8 mouse cellular contexts compared by ENCODE assay signal in genomic region chr14:25377554-25377899, GRCm38 (mm10).
DNase-seq lines count a peak whose midpoint lies in the region; ATAC-seq and TF ChIP-seq lines count a peak whose summit lies in the region.

No protein-coding gene starts in this region.

- no peak for TF ChIP-seq EP300 in MEL (IDR thresholded peaks at IDR 0.05; ENCODE audit: low read depth in 1 of 2, low read length in 2 of 2)

- peak overlapping the region; percentile 81 for H3K9ac ChIP-seq in heart, embryonic 12.5 days
- H3K9ac ChIP-seq in MEL (ENCODE audit: control insufficient read depth, low read depth, low read length, poor library complexity, severe bottlenecking), result peak overlapping the region; percentile 69
- H3K9ac ChIP-seq in hindbrain, embryonic 13.5 days, result peak overlapping the region; percentile 80

- H3K27ac ChIP-seq in heart, embryonic 12.5 days (ENCODE audit: poor library complexity, severe bottlenecking), result peak overlapping the region; percentile 100
- peak overlapping the region; percentile 64 for H3K27ac ChIP-seq in MEL (ENCODE audit: control insufficient read depth, low read depth, low read length)
- H3K27ac ChIP-seq in hindbrain, embryonic 13.5 days, result peak overlapping the region; percentile 100

- DNase-seq in heart, adult 9 months (ENCODE audit: low spot score in 2 of 2), result no peak
- no peak for DNase-seq in MEL (ENCODE audit: low read depth, low spot score)
- DNase-seq in ovary, postnatal 36 days (ENCODE audit: low spot score), result no peak
- DNase-seq in left cerebral cortex, postnatal 25 days (ENCODE audit: low spot score in 2 of 2), result no peak
- DNase-seq in layer of hippocampus, adult 8-10 months (ENCODE audit: low spot score in 2 of 2), result no peak

- peak overlapping the region; percentile 68 for H3K4me2 ChIP-seq in heart, embryonic 12.5 days
- H3K4me2 ChIP-seq in hindbrain, embryonic 13.5 days, result peak overlapping the region; percentile 65

- intact Hi-C loops in left cerebral cortex, postnatal 25 days (cut with DNase I), result loop anchor here (5.0 kb wide), 1 partner anchor 190 kb away; no protein-coding TSS in a partner anchor

- H3K27me3 ChIP-seq in heart, embryonic 12.5 days (replicated peaks), result no peaks in the 10 kb centered on the region
- no peaks in the 10 kb centered on the region for H3K27me3 ChIP-seq in MEL (ENCODE audit: control insufficient read depth in 1 of 2, insufficient read depth in 2 of 2, low read length in 2 of 2)
- H3K27me3 ChIP-seq in hindbrain, embryonic 13.5 days, result no peaks in the 10 kb centered on the region; the same call in 1 of the 2 replicates
- peaks cover 34% of the 10 kb centered on the region for H3K27me3 ChIP-seq in megakaryocyte, embryonic 14.5 days (replicated peaks)

- no peaks in the 10 kb centered on the region for H3K36me3 ChIP-seq in heart, embryonic 12.5 days
- H3K36me3 ChIP-seq in MEL (ENCODE audit: control insufficient read depth in 1 of 2, insufficient read depth in 2 of 2, low read length in 2 of 2), result no peaks in the 10 kb centered on the region; a peak in 1 of 4 replicates
- H3K36me3 ChIP-seq in hindbrain, embryonic 13.5 days, result no peaks in the 10 kb centered on the region
- no peaks in the 10 kb centered on the region for H3K36me3 ChIP-seq in megakaryocyte, embryonic 14.5 days (replicated peaks; ENCODE audit: low read length)

- TF ChIP-seq RAD21 in MEL (IDR thresholded peaks at IDR 0.05; ENCODE audit: low read depth, low read length), result no peak

- no peak for TF ChIP-seq POLR2A in MEL (IDR thresholded peaks at IDR 0.05; ENCODE audit: control insufficient read depth in 1 of 2, insufficient read depth in 1 of 2, low read depth in 1 of 2, low read length in 2 of 2, poor library complexity in 1 of 2)

- peak; percentile 66 for ATAC-seq in heart, embryonic 12.5 days (ENCODE audit: insufficient number of reproducible peaks, low FRiP score)
- peak; percentile 91 for ATAC-seq in hindbrain, embryonic 13.5 days (ENCODE audit: low FRiP score)

- peaks cover 4% of the 10 kb centered on the region; the same call in 1 of the 2 replicates for H3K79me2 ChIP-seq in MEL (ENCODE audit: control insufficient read depth, insufficient read depth, low read length, poor library complexity)

- WGBS in heart, embryonic 12.5 days, result 4% methylated on average over 8 of the region's 8 CpGs
- 2% methylated on average over 8 of the region's 8 CpGs for WGBS in hindbrain, embryonic 13.5 days

- peaks cover 49% of the 10 kb centered on the region for H3K4me1 ChIP-seq in heart, embryonic 12.5 days (replicated peaks)
- H3K4me1 ChIP-seq in MEL (ENCODE audit: control insufficient read depth in 1 of 2, insufficient read depth in 2 of 2, low read length in 2 of 2), result peaks cover 4 to 11% of the 10 kb centered on the region in 2 experiments; a peak in 3 of 4 replicates
- peaks cover 48% of the 10 kb centered on the region for H3K4me1 ChIP-seq in hindbrain, embryonic 13.5 days (replicated peaks)
- peaks cover 59% of the 10 kb centered on the region for H3K4me1 ChIP-seq in megakaryocyte, embryonic 14.5 days

- H3K9me3 ChIP-seq in heart, embryonic 12.5 days (replicated peaks), result no peaks in the 10 kb centered on the region
- no peaks in the 10 kb centered on the region for H3K9me3 ChIP-seq in MEL (replicated peaks; ENCODE audit: insufficient read depth, low read length)
- no peaks in the 10 kb centered on the region for H3K9me3 ChIP-seq in hindbrain, embryonic 13.5 days
- H3K9me3 ChIP-seq in megakaryocyte, embryonic 14.5 days, result no peaks in the 10 kb centered on the region

- TF ChIP-seq CTCF in MEL (IDR thresholded peaks at IDR 0.05 in 2 of 3, conservative IDR thresholded peaks at IDR 0.05 in 1 of 3; ENCODE audit: control insufficient read depth in 1 of 3, insufficient read depth in 1 of 3, low read depth in 2 of 3, low read length in 3 of 3, poor library complexity in 1 of 3, severe bottlenecking in 1 of 3), result no peak

- H3K4me3 ChIP-seq in heart, embryonic 12.5 days, result peak overlapping the region; percentile 52
- peak overlapping the region; percentile 69 to 99 for H3K4me3 ChIP-seq in MEL (ENCODE audit: control insufficient read depth in 1 of 2, insufficient read depth in 1 of 2, low read depth in 2 of 2, low read length in 2 of 2)
- peak overlapping the region; percentile 40 for H3K4me3 ChIP-seq in hindbrain, embryonic 13.5 days
- peak overlapping the region; percentile 93 for H3K4me3 ChIP-seq in megakaryocyte, embryonic 14.5 days (replicated peaks)

TF ChIP-seq in MEL, 35 proteins besides CTCF, POLR2A, EP300 and RAD21:
- no peak for TF ChIP-seq NRF1 (IDR thresholded peaks at IDR 0.05; ENCODE audit: insufficient read depth, low read depth, low read length, poor library complexity, severe bottlenecking)

Comparison
In these comparisons a context has a peak if more than half of its experiments do, and no peak if none do; other contexts are left out.
1. H3K4me3 ChIP-seq: peak in every context shown above with its lines; median percentile 93 in megakaryocyte, embryonic 14.5 days; 84 in MEL; 52 in heart, embryonic 12.5 days; 40 in hindbrain, embryonic 13.5 days.